Mouse (Mus musculus) central nervous system, embryonic 11.5 days (tissue): ENCODE results near the gene Prpsap2. TPM values are rescaled to one million over a fixed set of nuclear protein-coding genes. Genes with fewer than 3 reads are reported as not detected.

Experiments used
- polyA plus RNA-seq: library from polyadenylated mRNA; depleted of rRNA; stranded (reverse); fragments of >200 nt; gene quantifications from 2 replicates; pipeline ENCODE4 v1.2.3, GENCODE M21; 2012; rRNA removed

Prpsap2 gene
- polyA plus RNA-seq: 53.3 and 64.6 TPM in 2 replicates

DNA sequence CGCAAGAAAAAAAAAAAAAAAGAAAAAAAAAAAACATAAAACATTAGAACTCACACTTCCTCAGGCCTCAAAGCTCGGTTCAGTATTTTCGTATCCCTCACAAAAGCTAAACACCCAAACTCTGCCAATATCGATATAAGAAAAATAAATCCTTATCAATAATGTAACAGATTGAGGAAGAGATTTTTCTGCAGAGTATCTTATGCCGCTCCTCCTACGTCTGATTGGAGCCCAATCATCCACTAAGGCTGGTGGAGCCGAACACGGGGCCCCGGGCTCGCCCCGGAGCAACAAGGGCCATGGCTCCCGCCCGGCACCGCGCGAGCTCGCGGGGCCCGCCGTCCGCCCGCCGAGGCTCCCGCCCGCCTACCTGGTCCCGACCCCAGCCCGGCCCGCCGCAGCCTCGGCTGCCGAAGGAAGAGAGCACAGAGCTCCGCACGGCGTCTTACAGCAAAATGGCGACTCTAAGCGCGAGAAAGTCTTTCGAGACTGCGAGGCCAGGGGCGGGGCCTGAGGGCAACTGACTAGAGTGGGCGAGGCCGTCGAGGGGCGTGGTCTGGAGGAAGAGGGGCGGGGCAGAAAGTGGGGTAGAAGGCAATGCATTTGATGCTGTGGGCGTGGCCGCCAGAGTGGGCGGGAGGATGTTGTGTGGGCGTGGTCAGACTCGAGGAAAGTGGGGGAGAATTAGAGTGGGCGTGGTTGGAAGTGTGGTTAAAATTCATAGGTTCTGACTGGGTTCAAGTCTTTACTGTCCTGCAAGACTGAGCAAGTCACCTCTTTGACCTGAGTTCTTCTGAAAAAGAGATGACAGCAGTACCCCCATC lies at the start of gene Prpsap2:
Prpsap2 (minus strand) TSS at position 505 of the 824 bp plus-strand sequence.

GRCm38 (mm10) chr11:61720636-61721035 lies 41.3 kb downstream of the Prpsap2 start, which contains the start of gene Slc5a10:
Slc5a10 (minus strand) TSS chr11:61720826.

DNA sequence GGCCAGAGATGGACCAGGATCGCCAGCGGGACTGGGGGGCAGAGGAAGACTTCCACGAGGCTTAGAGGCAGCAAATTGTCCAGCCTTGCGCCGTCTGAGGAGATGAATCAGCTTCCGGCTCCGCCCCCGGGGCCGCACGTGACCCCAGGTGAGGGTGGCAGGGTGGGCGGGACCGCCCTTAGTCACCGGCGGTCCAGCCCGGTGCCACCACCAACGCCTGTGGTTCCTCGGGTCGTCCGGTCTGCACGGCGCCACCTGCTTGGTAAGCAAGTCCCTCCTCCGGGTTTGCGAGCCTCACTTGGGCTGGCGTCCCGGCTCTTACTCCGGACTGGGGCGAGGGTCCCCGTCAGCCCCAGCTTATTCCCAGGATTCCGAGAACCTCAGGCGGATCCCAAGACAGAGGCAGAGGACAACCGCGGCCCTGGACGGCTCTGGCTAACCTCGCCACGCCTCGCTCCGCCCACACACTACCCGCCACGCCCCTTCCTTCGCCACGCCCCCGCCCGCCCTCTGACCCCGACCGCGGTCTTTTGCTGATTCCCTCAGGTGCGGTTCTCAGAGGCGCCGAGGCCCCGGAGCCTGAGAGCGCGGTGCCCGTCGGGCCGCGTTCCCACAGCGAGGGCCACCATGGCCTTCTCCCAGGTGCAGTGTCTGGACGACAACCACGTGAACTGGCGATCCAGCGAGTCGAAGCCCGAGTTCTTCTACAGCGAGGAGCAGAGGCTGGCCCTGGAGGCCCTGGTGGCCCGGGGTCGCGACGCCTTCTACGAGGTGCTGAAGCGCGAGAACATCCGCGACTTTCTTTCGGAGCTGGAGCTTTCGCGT lies 77.8 kb downstream of the Prpsap2 start, which contains the start of gene Fam83g:
Fam83g (plus strand) TSS at position 185 of the 825 bp plus-strand sequence.

Other genes with a start within 250 kb of the Prpsap2 start
- gene Epn2, start 182.4 kb downstream of the Prpsap2 start, polyA plus RNA-seq: 25.4 and 27.5 TPM in 2 replicates
- 4.3 and 4.9 TPM in 2 replicates for gene Grap, start 108.8 kb downstream of the Prpsap2 start, polyA plus RNA-seq
- 0.42 and 0.68 TPM in 2 replicates for gene Fam83g, start 78.0 kb downstream of the Prpsap2 start, polyA plus RNA-seq
- 0.02 TPM in 1 of 2 replicates, not detected in the other for gene Slc5a10, start 41.3 kb downstream of the Prpsap2 start, polyA plus RNA-seq
- 18.4 and 34.1 TPM in 2 replicates for gene Ulk2, start 93.0 kb upstream of the Prpsap2 start, polyA plus RNA-seq
- 9.8 and 17.4 TPM in 2 replicates for gene Akap10, start 168.2 kb upstream of the Prpsap2 start, polyA plus RNA-seq
- 16.1 and 18.4 TPM in 2 replicates for gene Specc1, start 194.7 kb upstream of the Prpsap2 start, polyA plus RNA-seq